ENCODE assay signal across 19 mouse cellular contexts in the genomic region with DNA sequence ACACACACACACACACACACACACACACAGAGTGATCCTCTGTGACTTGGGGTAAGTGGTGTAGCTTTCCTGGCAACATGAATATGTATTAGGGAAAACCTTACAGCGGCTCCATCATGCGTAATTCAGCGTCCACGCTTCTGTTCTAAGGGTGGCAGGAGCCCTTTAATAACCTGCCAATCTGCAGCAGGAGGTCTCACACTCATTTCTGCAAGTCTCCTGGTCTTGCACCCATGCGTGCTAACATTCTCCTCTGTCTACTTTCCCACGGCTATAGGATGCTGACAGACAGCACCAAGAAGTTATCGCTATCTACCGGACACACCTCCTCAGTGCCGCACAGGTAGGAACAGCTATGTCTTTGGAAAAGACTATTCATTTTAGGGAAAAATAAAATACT.
DNase-seq lines count a peak whose midpoint lies in the region; ATAC-seq and TF ChIP-seq lines count a peak whose summit lies in the region.
"Had no signal": no experiment of that assay in that cellular context is flagged by ENCODE, and none has a peak within 500 bp of the region (broad histone marks: within the 10 kb centered on the region; RNA-seq: fewer than 3 reads in every experiment).

No protein-coding gene starts in this region.

- no peak for TF ChIP-seq CTCF in stomach, postnatal 0 days (IDR thresholded peaks at IDR 0.05; ENCODE audit: low read depth)

- no peak overlapping the region for H3K9ac ChIP-seq in forebrain, embryonic 13.5 days
- H3K9ac ChIP-seq in midbrain, embryonic 13.5 days (replicated peaks) = no peak overlapping the region
- no peak overlapping the region for H3K9ac ChIP-seq in midbrain, embryonic 11.5 days (ENCODE audit: low read length)
- no peak overlapping the region for H3K9ac ChIP-seq in forebrain, embryonic 14.5 days (ENCODE audit: low read length)
- no peak overlapping the region for H3K9ac ChIP-seq in midbrain, embryonic 15.5 days
- H3K9ac ChIP-seq in stomach, postnatal 0 days (ENCODE audit: low read length) = no peak overlapping the region
- H3K9ac ChIP-seq: embryonic facial prominence, embryonic 13.5 days; heart, embryonic 12.5 days; intestine, embryonic 15.5 days had no signal

- H3K4me1 ChIP-seq in forebrain, embryonic 13.5 days = peaks cover 56% of the 10 kb centered on the region
- peaks cover 8% of the 10 kb centered on the region; the same call in 1 of the 2 replicates for H3K4me1 ChIP-seq in forebrain, embryonic 10.5 days
- peaks cover 48% of the 10 kb centered on the region for H3K4me1 ChIP-seq in midbrain, embryonic 13.5 days (replicated peaks)
- no peaks in the 10 kb centered on the region for H3K4me1 ChIP-seq in midbrain, embryonic 11.5 days (ENCODE audit: control insufficient read depth, insufficient read depth, low read length)
- H3K4me1 ChIP-seq in forebrain, embryonic 14.5 days (ENCODE audit: control insufficient read depth, insufficient read depth, low read length) = peaks cover 32% of the 10 kb centered on the region
- peaks cover 28% of the 10 kb centered on the region for H3K4me1 ChIP-seq in midbrain, embryonic 15.5 days
- no peaks in the 10 kb centered on the region for H3K4me1 ChIP-seq in stomach, postnatal 0 days (replicated peaks; ENCODE audit: control insufficient read depth, insufficient read depth)
- H3K4me1 ChIP-seq: heart, embryonic 12.5 days had no signal

- no peak overlapping the region for H3K4me3 ChIP-seq in forebrain, embryonic 13.5 days
- no peak overlapping the region for H3K4me3 ChIP-seq in forebrain, embryonic 10.5 days
- no peak overlapping the region for H3K4me3 ChIP-seq in midbrain, embryonic 13.5 days (replicated peaks)
- H3K4me3 ChIP-seq in midbrain, embryonic 11.5 days (ENCODE audit: low read depth, low read length) = no peak overlapping the region
- no peak overlapping the region for H3K4me3 ChIP-seq in forebrain, embryonic 14.5 days (ENCODE audit: low read depth, low read length)
- no peak overlapping the region for H3K4me3 ChIP-seq in midbrain, embryonic 15.5 days
- H3K4me3 ChIP-seq in stomach, postnatal 0 days (ENCODE audit: low read depth, low read length) = no peak overlapping the region
- H3K4me3 ChIP-seq: embryonic facial prominence, embryonic 13.5 days; heart, adult 2 months; heart, embryonic 12.5 days; intestine, embryonic 15.5 days had no signal

- no peak overlapping the region for H3K4me2 ChIP-seq in forebrain, embryonic 13.5 days
- no peak overlapping the region for H3K4me2 ChIP-seq in midbrain, embryonic 13.5 days (replicated peaks)
- H3K4me2 ChIP-seq in midbrain, embryonic 11.5 days = no peak overlapping the region
- H3K4me2 ChIP-seq in forebrain, embryonic 14.5 days (ENCODE audit: low read length) = peak overlapping the region; percentile 29
- H3K4me2 ChIP-seq in midbrain, embryonic 15.5 days = no peak overlapping the region; the same call in 1 of the 2 replicates
- H3K4me2 ChIP-seq in stomach, postnatal 0 days (replicated peaks; ENCODE audit: low read depth) = no peak overlapping the region
- H3K4me2 ChIP-seq: embryonic facial prominence, embryonic 13.5 days; heart, embryonic 12.5 days; intestine, embryonic 15.5 days had no signal

- ATAC-seq in forebrain, embryonic 13.5 days = peak; percentile 71
- ATAC-seq in midbrain, embryonic 13.5 days = peak; percentile 61
- no peak for ATAC-seq in midbrain, embryonic 11.5 days (ENCODE audit: low FRiP score)
- peak; percentile 75 for ATAC-seq in forebrain, embryonic 14.5 days
- ATAC-seq in midbrain, embryonic 15.5 days (replicated peaks) = 0 out of 2 replicates have a peak, but pooled peaks have one; percentile 14
- no peak for ATAC-seq in stomach, postnatal 0 days (ENCODE audit: low FRiP score, low TSS enrichment)
- ATAC-seq: activated CD4-positive, CD25-positive, alpha-beta regulatory T cell, adult 4 months; intestine, embryonic 15.5 days; Patski had no signal

- peaks cover 7% of the 10 kb centered on the region; the same call in 1 of the 2 replicates for H3K36me3 ChIP-seq in forebrain, embryonic 13.5 days (ENCODE audit: poor library complexity, severe bottlenecking)
- peaks cover 68% of the 10 kb centered on the region for H3K36me3 ChIP-seq in forebrain, embryonic 10.5 days (replicated peaks)
- H3K36me3 ChIP-seq in midbrain, embryonic 13.5 days = peaks cover 6% of the 10 kb centered on the region; the same call in 1 of the 2 replicates
- H3K36me3 ChIP-seq in midbrain, embryonic 11.5 days (ENCODE audit: control insufficient read depth, insufficient read depth, low read length) = peaks cover 5% of the 10 kb centered on the region; the same call in 1 of the 2 replicates
- no peaks in the 10 kb centered on the region for H3K36me3 ChIP-seq in forebrain, embryonic 14.5 days (ENCODE audit: control insufficient read depth, insufficient read depth, low read length)
- no peaks in the 10 kb centered on the region for H3K36me3 ChIP-seq in midbrain, embryonic 15.5 days (replicated peaks)
- peaks cover 7% of the 10 kb centered on the region for H3K36me3 ChIP-seq in stomach, postnatal 0 days (ENCODE audit: control insufficient read depth, insufficient read depth, low read length)

- no peak for DNase-seq in forebrain, embryonic 10.5 days (ENCODE audit: extremely low spot score, low spot score)
- no peak for DNase-seq in midbrain, embryonic 11.5 days (ENCODE audit: low spot score, missing footprints)
- DNase-seq in forebrain, embryonic 14.5 days (ENCODE audit: low spot score) = peak; percentile 90
- no peak for DNase-seq in stomach, postnatal 0 days (ENCODE audit: low spot score)
- DNase-seq in urinary bladder, postnatal 4 days (ENCODE audit: low spot score in 2 of 2) = no peak
- DNase-seq: adrenal gland, postnatal 14 days; cerebellum, adult 18-20 months; cerebellum, adult 9-11 months; cerebellum, postnatal 36 days; gastrocnemius, postnatal 14 days; heart, adult 2 months had no signal

- H3K27me3 ChIP-seq in forebrain, embryonic 13.5 days = no peaks in the 10 kb centered on the region
- H3K27me3 ChIP-seq in forebrain, embryonic 10.5 days (ENCODE audit: poor library complexity, severe bottlenecking) = no peaks in the 10 kb centered on the region
- H3K27me3 ChIP-seq in midbrain, embryonic 13.5 days = peaks cover 6% of the 10 kb centered on the region; the same call in 1 of the 2 replicates
- no peaks in the 10 kb centered on the region for H3K27me3 ChIP-seq in midbrain, embryonic 11.5 days (ENCODE audit: control insufficient read depth, insufficient read depth, low read length)
- no peaks in the 10 kb centered on the region for H3K27me3 ChIP-seq in forebrain, embryonic 14.5 days (replicated peaks; ENCODE audit: control insufficient read depth, insufficient read depth, low read length)
- H3K27me3 ChIP-seq in midbrain, embryonic 15.5 days (replicated peaks) = no peaks in the 10 kb centered on the region
- no peaks in the 10 kb centered on the region for H3K27me3 ChIP-seq in stomach, postnatal 0 days (ENCODE audit: control insufficient read depth, insufficient read depth, low read length)
- H3K27me3 ChIP-seq: embryonic facial prominence, embryonic 13.5 days; heart, embryonic 12.5 days; intestine, embryonic 15.5 days; Patski had no signal

- TF ChIP-seq EP300 in stomach, postnatal 0 days (optimal IDR thresholded peaks at IDR 0.05) = no peak

- H3K9me3 ChIP-seq in forebrain, embryonic 13.5 days (replicated peaks) = no peaks in the 10 kb centered on the region
- H3K9me3 ChIP-seq in forebrain, embryonic 10.5 days = no peaks in the 10 kb centered on the region
- H3K9me3 ChIP-seq in midbrain, embryonic 13.5 days = no peaks in the 10 kb centered on the region
- no peaks in the 10 kb centered on the region for H3K9me3 ChIP-seq in midbrain, embryonic 11.5 days (ENCODE audit: control insufficient read depth, low read length)
- H3K9me3 ChIP-seq in forebrain, embryonic 14.5 days (replicated peaks; ENCODE audit: control insufficient read depth, low read length) = no peaks in the 10 kb centered on the region
- H3K9me3 ChIP-seq in midbrain, embryonic 15.5 days = no peaks in the 10 kb centered on the region
- H3K9me3 ChIP-seq in stomach, postnatal 0 days (ENCODE audit: control insufficient read depth, low read length) = no peaks in the 10 kb centered on the region
- H3K9me3 ChIP-seq: embryonic facial prominence, embryonic 13.5 days; heart, embryonic 12.5 days; intestine, embryonic 15.5 days had no signal

- WGBS in forebrain, embryonic 13.5 days = 37% methylated on average over 9 of the region's 9 CpGs
- 94% methylated on average over 9 of the region's 9 CpGs for WGBS in forebrain, embryonic 10.5 days
- WGBS in midbrain, embryonic 13.5 days = 44% methylated on average over 9 of the region's 9 CpGs
- 80% methylated on average over 9 of the region's 9 CpGs for WGBS in midbrain, embryonic 11.5 days
- 24% methylated on average over 9 of the region's 9 CpGs for WGBS in forebrain, embryonic 14.5 days
- 46% methylated on average over 9 of the region's 9 CpGs for WGBS in midbrain, embryonic 15.5 days
- WGBS in stomach, postnatal 0 days = 91% methylated on average over 9 of the region's 9 CpGs

- peak overlapping the region; percentile 55 for H3K27ac ChIP-seq in forebrain, embryonic 13.5 days
- no peak overlapping the region for H3K27ac ChIP-seq in forebrain, embryonic 10.5 days
- no peak overlapping the region for H3K27ac ChIP-seq in midbrain, embryonic 13.5 days
- no peak overlapping the region for H3K27ac ChIP-seq in midbrain, embryonic 11.5 days (ENCODE audit: low read depth, low read length)
- peak overlapping the region; percentile 73 for H3K27ac ChIP-seq in forebrain, embryonic 14.5 days (ENCODE audit: low read depth, low read length)
- H3K27ac ChIP-seq in midbrain, embryonic 15.5 days = no peak overlapping the region
- no peak overlapping the region for H3K27ac ChIP-seq in stomach, postnatal 0 days (replicated peaks)
- H3K27ac ChIP-seq: embryonic facial prominence, embryonic 13.5 days; heart, adult 2 months; intestine, embryonic 15.5 days had no signal

Comparison
In these comparisons a context has a peak if more than half of its experiments do, and no peak if none do; other contexts are left out.
1. ATAC-seq: peak in forebrain, embryonic 13.5 days (single experiment), midbrain, embryonic 13.5 days (single experiment), forebrain, embryonic 14.5 days (single experiment) and midbrain, embryonic 15.5 days (single experiment); none in midbrain, embryonic 11.5 days (single experiment) and stomach, postnatal 0 days (single experiment).
2. H3K27ac ChIP-seq: peak in forebrain, embryonic 13.5 days (single experiment) and forebrain, embryonic 14.5 days (single experiment); none in forebrain, embryonic 10.5 days (single experiment), midbrain, embryonic 13.5 days (single experiment), midbrain, embryonic 11.5 days (single experiment), midbrain, embryonic 15.5 days (single experiment) and stomach, postnatal 0 days (single experiment).